Mouse (Mus musculus) left cerebral cortex, postnatal 10 days (tissue): ENCODE measurements at regions not wholly inside any gene's neighbourhood (a gene's known extent, or its start where the extent isn't known, plus 50 kb on each side); places are given as distances from the start of the nearest gene placed in this dataset.
"Not testable (repeated sequence)": the region's sequence is repeated elsewhere in the genome, so short reads cannot be mapped to it uniquely, and the experiment has no call there.

Source experiments
- DNase-seq, 2 experiments: peaks; one replicate each; pipeline ENCODE4 v3.0.0; 2021 to 2022; ENCODE audit warnings: low spot score in 2 of 2, mixed read lengths in 1 of 2; ENCODE audit errors: extremely low spot score in 1 of 2
- intact Hi-C: fragments of 180-260 bp; cut with DNase I; formaldehyde crosslinking; loops from one replicate; pipeline ENCODE4 v1.15.1; 2025

GRCm38 (mm10) chr10:120284785-120285184 lies 57.9 kb downstream of the Llph start:
- DNase-seq = no peak
- intact Hi-C loops = no loop called here

- intact Hi-C loops = no loop called here
- DNase-seq = no peak
Observed at GRCm38 (mm10) chr10:120291912-120292311, 65.0 kb downstream of the Llph start.

GRCm38 (mm10) chr10:120293381-120293780 lies 66.5 kb downstream of the Llph start:
- DNase-seq, intact Hi-C loops: not testable (repeated sequence)

GRCm38 (mm10) chr10:120294487-120294886 lies 67.6 kb downstream of the Llph start:
- DNase-seq = no peak
- intact Hi-C loops = no loop called here

- no peak for DNase-seq
- intact Hi-C loops = no loop called here
Observed at GRCm38 (mm10) chr10:120297311-120297710, 70.4 kb downstream of the Llph start.

- no peak for DNase-seq
- intact Hi-C loops = no loop called here
Observed at GRCm38 (mm10) chr10:120298293-120298927, 71.5 kb downstream of the Llph start.

GRCm38 (mm10) chr10:120306010-120306409 lies 79.1 kb downstream of the Llph start:
- DNase-seq = peak in 1 of 2 experiments; percentile 42
- intact Hi-C loops = no loop called here

- intact Hi-C loops = no loop called here
Observed at GRCm38 (mm10) chr10:120308681-120309080, 81.8 kb downstream of the Llph start.

More at GRCm38 (mm10) chr10:120308681-120309080, 81.8 kb downstream of the Llph start:
- DNase-seq = no peak
